Mouse (Mus musculus) neural tube, embryonic 11.5 days (tissue): ENCODE measurements around the gene Hoxb9. TPM values are rescaled to one million over a fixed set of nuclear protein-coding genes. Genes with fewer than 3 reads are reported as not detected.

ENCODE experiments used
- ATAC-seq: fragments of 200-750 bp; cut with Nextera tagmentation; 2 replicates; pipeline ENCODE4 v1.8.0; 2017; ENCODE audit warnings: moderate number of reproducible peaks, mild to moderate bottlenecking, moderate TSS enrichment, moderate library complexity; ENCODE audit not compliant: insufficient read depth, low FRiP score, low TSS enrichment
- DNase-seq: peaks from one replicate; pipeline ENCODE4 v3.0.0-alpha.2; 2015; ENCODE audit warnings: low spot score
- H3K27ac ChIP-seq: fragments of 300-500 bp; sonication (generic); 2 replicates; pipeline ENCODE4 v1.5.1; 2014; ENCODE audit warnings: low read depth, mild to moderate bottlenecking, low read length
- H3K27me3 ChIP-seq: fragments of 300-500 bp; sonication (generic); 2 replicates; pipeline ENCODE4 v1.6.1; 2014; ENCODE audit warnings: mild to moderate bottlenecking, low read length, mixed read lengths; ENCODE audit not compliant: control insufficient read depth, insufficient read depth
- H3K36me3 ChIP-seq: fragments of 300-500 bp; sonication (generic); 2 replicates; pipeline ENCODE4 v1.6.1; 2014; ENCODE audit warnings: mild to moderate bottlenecking, low read length, moderate library complexity, mixed read lengths; ENCODE audit not compliant: control insufficient read depth, insufficient read depth
- H3K4me1 ChIP-seq: fragments of 300-500 bp; sonication (generic); 2 replicates; pipeline ENCODE4 v1.6.1; 2014; ENCODE audit warnings: low read length, mixed read lengths; ENCODE audit not compliant: control insufficient read depth, insufficient read depth
- H3K4me2 ChIP-seq: fragments of 300-500 bp; sonication (generic); 2 replicates; pipeline ENCODE4 v1.6.1; 2014; ENCODE audit warnings: low read depth, mild to moderate bottlenecking, moderate library complexity
- H3K4me3 ChIP-seq: fragments of 300-500 bp; sonication (generic); 2 replicates; pipeline ENCODE4 v1.5.1; 2014; ENCODE audit warnings: low read depth, low read length
- H3K9ac ChIP-seq: fragments of 300-500 bp; sonication (generic); 2 replicates; pipeline ENCODE4 v1.6.1; 2014; ENCODE audit warnings: mild to moderate bottlenecking, low read length
- H3K9me3 ChIP-seq: fragments of 300-500 bp; sonication (generic); 2 replicates; pipeline ENCODE4 v1.6.1; 2016; ENCODE audit warnings: low read length; ENCODE audit not compliant: control insufficient read depth
- WGBS: fragments of 180-500 bp; shearing (Covaris S2); extraction: QIAGEN DNeasy Blood & Tissue Kit; methylation state at CpG from one replicate; pipeline ENCODE4 v1.1.7; 2014; 5-methylcytosine and 5-hydroxymethylcytosine counted together
- polyA plus RNA-seq: library from polyadenylated mRNA; unstranded; fragments of >200 nt; fragmentation: Nextera tagmentation; extraction: Ambion mirVana; gene quantifications from 2 replicates; pipeline ENCODE4 v1.2.1, GENCODE M21; 2014

Hoxb9 gene
- polyA plus RNA-seq, 1 experiment from 2014 or later = 67.9 TPM

DNA sequence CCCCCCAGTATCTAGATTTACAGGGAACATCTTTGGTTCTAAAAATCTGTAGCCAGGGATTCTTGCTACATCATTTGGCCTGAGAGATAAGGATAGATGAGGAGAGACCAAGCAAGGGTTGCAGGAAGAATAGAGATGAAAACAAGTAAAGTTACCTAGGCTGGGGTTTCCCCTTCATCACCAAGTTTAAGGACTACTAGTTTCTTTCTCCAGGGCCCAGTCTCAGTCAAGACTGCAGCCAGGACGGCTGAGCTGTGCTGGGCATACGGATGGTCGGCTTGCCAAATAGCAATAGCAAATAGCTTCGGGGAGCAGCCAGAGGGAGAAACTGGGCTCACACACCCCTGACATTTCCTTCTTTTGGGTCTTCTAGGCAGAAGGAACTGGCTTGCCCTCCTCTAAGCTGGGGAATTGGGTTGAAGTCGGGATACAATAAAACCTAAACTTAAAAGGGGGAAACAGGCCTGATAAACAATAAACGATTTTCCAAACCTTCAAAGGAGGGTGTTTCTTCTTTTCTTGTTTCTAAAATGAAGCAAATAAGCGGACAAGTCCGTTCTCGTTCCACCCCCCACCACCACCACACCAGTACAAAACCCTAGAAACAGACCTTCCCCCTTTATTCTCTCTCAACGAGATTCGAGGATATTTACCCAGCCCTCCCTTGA is 26.8 kb downstream of the Hoxb9 start:
- Histone ChIP-seq H3K4me3 (peak overlapping the region; percentile 96), H3K9me3 (no peaks in the 10 kb centered on the region), H3K4me1 (peaks cover 20% of the 10 kb centered on the region), H3K4me2 (peak overlapping the region; percentile 100), H3K36me3 (no peaks in the 10 kb centered on the region), H3K27ac (peak overlapping the region; percentile 100), H3K27me3 (0 out of 2 replicates have a peak, but pooled peaks cover 2% of the 10 kb centered on the region), H3K9ac (peak overlapping the region; percentile 100)
- ATAC-seq = no peak
- DNase-seq = no peak
- WGBS = 4% methylated on average over 11 of the region's 11 CpGs

DNA sequence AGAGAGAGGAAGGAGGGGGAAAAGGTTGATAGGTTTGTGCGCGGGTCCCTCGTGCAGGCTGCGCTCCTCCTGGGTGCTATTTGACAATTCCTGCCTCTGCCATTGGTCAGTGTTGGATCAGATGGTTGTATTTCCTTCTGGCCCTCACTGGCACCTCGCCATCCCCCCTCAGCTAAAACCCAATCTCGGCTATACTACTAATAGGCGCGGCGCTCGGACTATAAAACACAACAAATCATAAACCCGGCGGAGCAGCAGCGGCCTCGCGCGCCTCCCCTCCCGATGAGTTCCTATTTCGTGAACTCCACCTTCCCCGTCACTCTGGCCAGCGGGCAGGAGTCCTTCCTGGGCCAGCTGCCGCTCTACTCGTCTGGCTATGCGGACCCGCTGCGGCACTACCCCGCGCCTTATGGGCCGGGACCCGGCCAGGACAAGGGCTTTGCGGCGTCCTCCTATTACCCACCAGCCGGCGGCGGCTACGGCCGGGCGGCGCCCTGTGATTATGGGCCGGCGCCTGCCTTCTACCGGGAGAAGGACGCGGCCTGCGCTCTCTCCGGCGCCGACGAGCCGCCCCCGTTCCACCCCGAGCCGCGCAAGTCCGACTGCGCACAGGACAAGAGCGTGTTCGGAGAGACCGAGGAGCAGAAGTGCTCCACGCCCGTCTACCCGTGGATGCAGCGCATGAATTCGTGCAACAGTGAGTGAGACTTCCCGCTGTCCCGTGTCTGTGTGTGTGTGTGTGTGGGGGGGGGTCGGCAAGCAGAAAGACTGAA is 27.8 kb downstream of the Hoxb9 start:
- DNase-seq (no peak), ATAC-seq (no peak)
- Histone ChIP-seq H3K4me2 (peak overlapping the region; percentile 100), H3K4me1 (peaks cover 20% of the 10 kb centered on the region), H3K9ac (peak overlapping the region; percentile 100), H3K27ac (peak overlapping the region; percentile 100), H3K9me3 (no peaks in the 10 kb centered on the region), H3K4me3 (peak overlapping the region; percentile 96), H3K36me3 (no peaks in the 10 kb centered on the region), H3K27me3 (0 out of 2 replicates have a peak, but pooled peaks cover 2% of the 10 kb centered on the region)
- WGBS = under 1% methylated on average over 66 of the region's 66 CpGs

DNA sequence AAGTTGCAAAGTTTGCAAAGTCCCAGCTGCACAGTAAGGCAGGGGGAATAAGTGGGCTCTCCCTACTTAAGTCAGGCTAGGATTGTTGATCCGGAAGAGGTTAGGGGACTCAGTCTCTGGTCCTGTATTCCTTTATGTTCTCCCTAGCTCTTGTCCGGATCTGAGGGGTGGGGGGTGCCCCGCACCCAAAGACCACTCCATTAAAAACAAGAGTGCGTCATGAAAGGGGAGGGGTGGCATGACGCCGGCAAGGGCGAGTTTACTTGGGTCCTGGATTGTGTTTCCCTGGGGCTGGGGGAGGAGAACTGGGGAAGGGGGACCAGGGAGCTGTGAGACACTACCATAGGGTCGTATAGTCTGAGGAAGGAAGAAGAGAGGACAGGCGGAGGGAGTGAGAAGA is 28.5 kb downstream of the Hoxb9 start:
- Histone ChIP-seq H3K27me3 (0 out of 2 replicates have a peak, but pooled peaks cover 2% of the 10 kb centered on the region), H3K4me1 (peaks cover 20% of the 10 kb centered on the region), H3K9ac (peak overlapping the region; percentile 100), H3K36me3 (no peaks in the 10 kb centered on the region), H3K4me3 (peak overlapping the region; percentile 96), H3K27ac (peak overlapping the region; percentile 100), H3K4me2 (peak overlapping the region; percentile 100), H3K9me3 (no peaks in the 10 kb centered on the region)
- under 1% methylated on average over 9 of the region's 9 CpGs for WGBS
- DNase-seq (no peak), ATAC-seq (no peak)

DNA sequence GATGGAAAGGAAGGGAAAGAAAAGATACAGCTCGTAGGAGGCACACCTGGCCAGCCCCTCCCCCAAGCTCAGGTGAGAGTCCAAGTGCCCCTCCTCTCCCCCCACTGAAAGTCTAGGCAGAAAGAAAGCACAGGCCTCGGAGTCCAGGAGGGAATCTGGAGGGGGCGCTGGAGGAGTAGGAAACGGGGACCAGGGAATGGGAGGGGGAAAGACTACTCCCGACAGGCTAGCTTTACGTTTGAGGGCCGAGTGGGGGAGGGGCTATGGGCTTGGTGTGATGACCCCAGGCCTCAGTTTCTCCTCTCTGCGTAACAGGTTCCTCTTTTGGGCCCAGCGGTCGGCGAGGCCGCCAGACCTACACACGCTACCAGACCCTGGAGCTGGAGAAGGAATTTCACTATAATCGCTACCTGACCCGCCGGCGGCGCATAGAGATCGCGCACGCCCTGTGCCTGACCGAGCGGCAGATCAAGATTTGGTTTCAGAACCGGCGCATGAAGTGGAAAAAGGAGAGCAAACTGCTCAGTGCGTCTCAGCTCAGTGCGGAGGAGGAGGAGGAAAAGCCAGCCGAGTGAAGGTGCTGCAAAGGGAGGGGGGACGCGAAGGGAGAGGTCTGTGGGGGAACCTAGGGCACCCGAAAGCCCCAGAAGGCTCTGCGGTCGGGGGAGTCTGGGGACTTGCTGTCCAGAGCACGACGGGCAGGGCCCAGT is 29.3 kb downstream of the Hoxb9 start:
- Histone ChIP-seq H3K4me2 (peak overlapping the region; percentile 100), H3K9me3 (no peaks in the 10 kb centered on the region), H3K36me3 (no peaks in the 10 kb centered on the region; the same call in 1 of the 2 replicates), H3K9ac (peak overlapping the region; percentile 100), H3K27ac (peak overlapping the region; percentile 100), H3K4me1 (peaks cover 21% of the 10 kb centered on the region), H3K27me3 (0 out of 2 replicates have a peak, but pooled peaks cover 2% of the 10 kb centered on the region), H3K4me3 (peak overlapping the region; percentile 96)
- ATAC-seq (no peak), DNase-seq (no peak)
- 2% methylated on average over 33 of the region's 35 CpGs for WGBS

DNA sequence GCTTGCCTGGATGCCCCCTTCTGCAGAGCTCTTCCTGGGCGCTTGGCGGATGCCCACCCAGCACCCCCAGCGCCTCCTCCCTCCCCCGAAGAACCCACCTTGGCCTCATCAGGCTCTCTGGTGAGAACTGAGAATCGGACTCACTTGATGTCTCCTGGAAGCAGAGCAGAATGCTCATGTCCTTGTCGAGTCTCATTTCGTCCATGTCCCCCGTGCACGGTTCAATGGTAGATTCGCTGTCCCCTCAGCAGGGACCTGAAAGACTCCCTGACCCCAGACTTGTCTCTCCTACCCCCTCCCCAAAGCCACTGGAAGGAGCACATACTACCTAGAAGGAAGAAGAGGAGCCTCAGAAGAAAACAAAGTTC is 29.8 kb downstream of the Hoxb9 start:
- ATAC-seq (no peak), DNase-seq (no peak)
- Histone ChIP-seq H3K4me1 (peaks cover 26% of the 10 kb centered on the region), H3K9me3 (no peaks in the 10 kb centered on the region), H3K4me3 (peak overlapping the region; percentile 96), H3K27me3 (0 out of 2 replicates have a peak, but pooled peaks cover 2% of the 10 kb centered on the region), H3K4me2 (peak overlapping the region; percentile 100), H3K36me3 (no peaks in the 10 kb centered on the region; the same call in 1 of the 2 replicates), H3K9ac (peak overlapping the region; percentile 100), H3K27ac (peak overlapping the region; percentile 100)
- WGBS = 6% methylated on average over 10 of the region's 10 CpGs

DNA sequence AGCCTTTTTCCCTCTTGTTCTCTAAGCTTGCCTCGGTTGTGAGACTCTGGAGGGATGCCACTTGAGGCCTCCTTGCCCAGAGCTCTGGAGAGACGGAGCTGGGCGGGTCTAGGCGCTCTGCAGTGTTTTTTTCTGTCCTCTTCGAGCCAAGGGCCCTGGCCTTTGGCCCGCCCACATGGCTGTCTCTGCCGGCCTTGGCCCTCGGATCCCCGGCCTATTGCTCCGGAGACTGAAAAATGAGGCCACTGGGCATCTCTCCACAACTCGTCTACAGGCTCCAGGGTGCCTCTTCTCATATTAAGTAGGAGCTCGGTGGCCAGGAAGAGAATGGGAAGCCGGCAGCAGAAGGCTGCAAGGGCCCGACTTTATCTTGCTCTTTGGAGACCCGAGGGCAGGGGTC is 30.6 kb downstream of the Hoxb9 start:
- ATAC-seq (no peak), DNase-seq (no peak)
- Histone ChIP-seq H3K27me3 (0 out of 2 replicates have a peak, but pooled peaks cover 2% of the 10 kb centered on the region), H3K27ac (peak overlapping the region; percentile 100), H3K4me2 (peak overlapping the region; percentile 100), H3K9ac (peak overlapping the region; percentile 100), H3K4me3 (peak overlapping the region; percentile 96), H3K9me3 (no peaks in the 10 kb centered on the region), H3K36me3 (no peaks in the 10 kb centered on the region; the same call in 1 of the 2 replicates), H3K4me1 (peaks cover 26% of the 10 kb centered on the region)
- WGBS = 1% methylated on average over 15 of the region's 15 CpGs

DNA sequence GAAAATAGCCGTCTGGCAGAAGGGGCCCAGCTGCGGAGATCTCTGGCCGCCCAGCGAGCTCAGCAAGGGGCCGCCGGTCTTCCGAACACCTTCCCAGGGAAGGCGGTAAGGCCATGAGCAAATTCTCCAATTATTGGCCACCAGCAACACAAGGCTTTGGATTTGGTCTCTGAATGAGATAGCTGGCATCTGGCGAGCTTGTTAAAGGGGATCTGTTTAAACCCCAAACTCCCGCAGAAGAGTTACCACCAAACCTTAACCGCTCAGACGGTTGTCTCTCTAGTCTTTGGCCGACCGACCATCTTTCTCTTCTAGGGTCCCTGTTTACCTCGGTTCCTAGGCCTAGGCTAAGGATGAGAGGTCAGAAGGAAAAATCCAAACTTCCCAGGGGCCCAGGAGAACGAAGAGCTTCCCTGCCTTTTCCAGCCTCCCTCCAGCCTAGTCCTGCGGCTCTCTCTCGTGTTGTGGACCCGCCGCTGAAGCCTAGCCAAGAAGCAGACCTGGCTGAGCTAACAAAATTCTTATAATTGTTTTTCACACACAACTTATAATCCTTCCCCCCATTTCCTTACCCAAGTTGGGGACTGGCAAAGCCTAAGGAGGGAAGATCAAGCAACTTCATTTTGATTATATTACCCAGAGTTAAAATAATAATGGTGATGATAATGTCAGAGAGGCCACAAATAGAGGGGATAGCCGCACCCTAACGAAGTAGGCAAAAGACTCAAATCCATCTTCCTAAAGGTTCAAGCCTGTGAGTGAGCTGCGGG is 31.3 kb downstream of the Hoxb9 start:
- Histone ChIP-seq H3K36me3 (no peaks in the 10 kb centered on the region; the same call in 1 of the 2 replicates), H3K27me3 (0 out of 2 replicates have a peak, but pooled peaks cover 2% of the 10 kb centered on the region), H3K9me3 (no peaks in the 10 kb centered on the region), H3K4me3 (peak overlapping the region; percentile 96), H3K4me2 (peak overlapping the region; percentile 100), H3K4me1 (peaks cover 22% of the 10 kb centered on the region), H3K27ac (peak overlapping the region; percentile 100), H3K9ac (peak overlapping the region; percentile 100)
- ATAC-seq (no peak), DNase-seq (no peak)
- 2% methylated on average over 23 of the region's 23 CpGs for WGBS
